Mouse (Mus musculus) R1 (cell line): ENCODE measurements around the gene Wwp2.

Source experiments
- DNase-seq: peaks from one replicate; pipeline ENCODE4 v3.0.0-alpha.2; 2018; ENCODE audit warnings: low read depth, low spot score

The Wwp2 gene

DNA sequence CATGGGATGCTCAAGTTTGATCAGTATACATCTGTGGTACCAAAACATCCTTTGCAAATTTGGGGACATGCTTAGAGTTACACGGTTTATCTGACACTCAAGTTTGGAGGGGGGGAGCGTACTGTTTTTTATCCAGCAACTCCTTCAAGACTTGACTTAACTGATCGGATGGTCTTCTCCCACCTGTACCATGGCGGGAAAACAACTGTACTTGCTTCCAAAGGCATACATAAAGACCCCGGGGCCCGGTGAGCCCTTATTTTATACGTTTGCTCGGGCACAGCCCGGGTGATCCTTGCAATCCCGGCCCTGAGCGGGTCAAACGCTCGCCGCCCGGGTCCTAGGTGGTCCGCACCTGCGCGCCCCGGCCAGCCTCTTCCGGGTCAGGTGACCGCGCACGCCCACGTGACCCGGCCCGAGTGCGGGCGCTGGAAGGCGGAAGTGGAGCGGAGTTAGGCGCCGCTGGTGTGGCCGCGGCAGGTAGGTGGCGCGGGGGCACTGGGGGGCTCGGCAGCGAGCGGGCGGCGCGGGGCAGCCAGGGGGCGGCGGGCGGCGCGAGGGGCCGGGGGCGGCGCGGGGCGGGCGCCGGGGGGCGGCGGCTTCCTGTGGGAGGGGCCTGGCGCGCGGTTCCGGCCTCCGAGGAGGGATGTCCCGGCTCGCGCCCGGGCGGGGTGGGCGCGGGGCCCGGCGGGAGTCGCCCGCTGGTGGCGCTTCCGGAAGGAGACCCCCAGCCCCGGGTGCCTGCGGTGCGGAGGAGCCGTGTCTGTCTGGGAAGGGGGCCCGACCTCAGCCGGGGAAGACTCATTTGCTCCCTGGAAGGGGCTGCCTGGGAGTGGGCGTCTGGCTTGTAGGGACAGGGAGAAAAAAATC, at the start of gene Wwp2:
Wwp2 (plus strand) TSS at position 404 of the 870 bp plus-strand sequence.
- DNase-seq = peak; percentile 83

DNA sequence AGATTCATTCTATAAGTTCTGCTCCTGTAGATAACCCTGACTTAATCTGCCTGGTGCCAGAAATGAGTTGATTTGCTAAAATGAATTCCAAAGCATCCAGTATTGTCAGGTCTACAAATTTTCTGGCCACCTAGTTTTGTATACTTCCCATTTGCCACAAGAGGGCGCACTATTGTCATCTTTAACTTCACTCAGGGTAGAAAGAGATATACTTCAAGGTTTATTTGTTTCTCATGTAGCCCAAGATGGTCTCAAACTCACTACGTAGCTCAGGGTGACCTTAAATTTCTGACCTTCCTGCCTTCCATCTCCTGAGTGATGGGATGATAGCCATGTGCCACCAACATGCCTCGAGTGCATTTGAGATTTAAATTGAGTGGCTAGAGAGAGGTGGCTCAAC, 49.5 kb upstream of the Wwp2 start:
- DNase-seq = peak; percentile 76

DNA sequence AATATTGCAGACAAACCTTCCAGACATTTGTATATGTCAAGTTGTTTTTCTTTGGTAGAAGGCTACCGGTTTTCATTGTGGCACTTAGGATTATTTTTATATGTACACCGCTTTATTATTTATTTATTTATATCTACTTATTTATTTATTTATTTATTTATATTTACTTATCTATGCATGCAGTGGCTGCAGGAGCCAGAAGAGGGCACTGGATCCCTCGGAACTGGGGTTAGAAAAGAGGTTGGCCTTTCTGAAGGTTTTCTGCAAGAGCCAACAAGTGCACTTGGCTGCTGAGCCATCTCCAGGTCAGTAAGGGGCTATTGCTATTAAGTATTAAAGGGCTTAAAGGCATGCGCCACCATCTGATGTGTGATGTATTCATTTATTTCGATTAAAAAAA, 48.3 kb upstream of the Wwp2 start:
- peak; percentile 79 for DNase-seq

- DNase-seq = no peak
These were observed 46.6 kb upstream of the Wwp2 start for GRCm38 (mm10) chr8:107389557-107389956.

- no peak for DNase-seq
These were observed 45.6 kb upstream of the Wwp2 start for GRCm38 (mm10) chr8:107390476-107391135.

DNA sequence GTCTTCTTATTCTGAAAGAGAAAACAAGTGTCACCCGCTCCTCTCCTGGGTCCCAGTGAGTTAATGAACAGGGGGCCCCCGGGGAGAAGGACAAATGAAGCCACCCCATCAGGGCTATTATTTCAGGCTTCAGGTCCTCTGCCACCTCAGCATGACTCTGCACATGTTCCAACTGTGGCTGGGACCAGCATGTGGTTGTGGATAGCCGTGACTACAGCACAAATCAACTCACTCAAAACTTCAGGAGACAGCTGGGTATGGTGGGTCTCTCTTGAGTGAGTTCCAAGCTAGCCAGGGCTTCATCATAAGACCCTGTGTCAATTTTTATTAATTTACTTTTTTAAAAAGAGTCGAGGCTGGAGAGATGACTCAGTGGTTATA, 45.0 kb upstream of the Wwp2 start:
- no peak for DNase-seq

DNA sequence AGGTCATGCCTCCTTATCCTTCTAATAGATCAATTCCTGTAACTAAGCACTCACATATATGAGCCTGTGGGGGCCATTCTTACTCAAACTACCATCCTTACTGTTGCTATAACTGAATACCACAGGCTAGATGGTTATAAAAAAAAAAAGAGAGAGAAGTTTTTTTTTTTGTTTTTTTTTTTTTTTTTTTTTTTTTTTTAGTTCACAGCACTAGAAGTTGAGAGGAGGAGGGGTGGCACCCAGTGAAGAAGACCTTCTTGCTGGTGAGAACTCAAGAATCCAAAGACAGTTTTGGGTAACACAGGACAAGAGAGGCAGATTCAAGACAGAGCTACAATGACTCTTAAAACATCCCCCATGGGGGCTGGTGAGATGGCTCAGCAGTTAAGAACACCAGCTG, 40.8 kb upstream of the Wwp2 start:
- DNase-seq = no peak

DNA sequence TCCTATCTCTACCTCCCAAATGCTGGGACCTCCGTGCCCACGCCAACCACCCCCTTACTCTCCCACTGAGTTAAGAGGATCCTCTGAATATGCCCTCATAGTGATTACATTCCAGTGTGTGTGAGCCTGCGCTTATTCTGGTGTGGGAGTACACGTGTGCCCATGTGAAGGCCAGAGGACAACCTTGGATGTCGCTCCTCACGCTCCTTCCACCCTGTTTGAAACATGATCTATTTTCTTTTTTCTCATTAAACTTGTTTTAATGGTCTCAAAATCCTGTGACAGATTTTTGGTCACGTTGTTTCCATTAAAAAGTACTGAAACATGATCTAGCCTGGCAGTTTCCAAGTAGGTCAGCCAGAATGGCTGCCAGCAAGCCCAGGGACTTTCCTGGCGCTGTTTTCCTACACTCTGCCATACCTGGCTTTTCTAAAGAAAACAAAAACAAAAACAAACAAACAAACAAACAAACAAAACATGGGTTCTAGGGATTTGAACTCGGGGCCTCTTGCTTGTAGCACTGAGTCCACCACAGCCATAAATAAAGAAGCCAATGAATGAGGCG, 40.0 kb upstream of the Wwp2 start:
- DNase-seq = no peak

- no peak for DNase-seq
These were observed 38.5 kb upstream of the Wwp2 start for GRCm38 (mm10) chr8:107397665-107398064.

DNA sequence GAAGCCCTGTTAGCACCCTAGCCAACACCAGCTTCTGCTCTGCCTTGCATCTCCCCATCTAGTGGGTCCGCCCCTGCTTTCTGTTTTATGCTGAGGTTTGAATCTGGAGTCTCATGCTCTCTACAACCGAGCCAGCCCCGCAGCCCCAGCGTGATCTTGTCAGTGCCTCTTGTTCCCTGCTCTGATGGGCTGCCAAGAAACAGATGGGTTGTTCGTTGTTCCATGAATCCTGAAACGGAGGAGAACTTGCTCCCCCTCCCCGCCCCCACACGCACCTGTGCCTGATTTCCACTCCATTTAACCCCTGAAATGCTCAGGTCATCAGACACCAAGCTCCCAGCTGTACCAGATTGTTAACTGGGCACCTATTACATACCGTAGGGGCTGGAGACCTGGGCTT, 36.7 kb upstream of the Wwp2 start:
- DNase-seq = no peak

GRCm38 (mm10) chr8:107401866-107402265, 34.3 kb upstream of the Wwp2 start:
- DNase-seq = no peak

GRCm38 (mm10) chr8:107403038-107403781, 33.0 kb upstream of the Wwp2 start, which contains the start of gene Nqo1:
Gene Nqo1 (minus strand): TSS chr8:107403206.
- DNase-seq = peak; percentile 99

DNA sequence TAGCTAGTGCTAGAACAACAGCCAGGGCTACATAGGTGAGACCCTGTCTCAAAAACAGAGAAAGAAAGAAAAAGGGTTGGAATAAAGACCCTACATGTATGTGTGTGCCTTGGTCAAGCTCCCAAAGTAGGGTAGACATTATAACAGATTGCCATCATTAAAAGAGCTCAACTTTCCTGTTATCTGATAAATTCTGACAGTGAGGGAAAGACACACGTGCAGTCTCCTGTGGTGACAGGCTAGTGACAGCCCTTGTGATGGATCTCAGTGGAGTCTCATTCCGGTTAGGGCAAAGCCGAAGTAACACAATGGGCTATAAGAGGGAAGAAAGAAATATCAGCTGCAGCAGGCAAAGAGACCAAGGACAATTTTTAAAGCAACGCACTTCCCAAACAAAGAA, 32.1 kb upstream of the Wwp2 start:
- peak; percentile 61 for DNase-seq

DNA sequence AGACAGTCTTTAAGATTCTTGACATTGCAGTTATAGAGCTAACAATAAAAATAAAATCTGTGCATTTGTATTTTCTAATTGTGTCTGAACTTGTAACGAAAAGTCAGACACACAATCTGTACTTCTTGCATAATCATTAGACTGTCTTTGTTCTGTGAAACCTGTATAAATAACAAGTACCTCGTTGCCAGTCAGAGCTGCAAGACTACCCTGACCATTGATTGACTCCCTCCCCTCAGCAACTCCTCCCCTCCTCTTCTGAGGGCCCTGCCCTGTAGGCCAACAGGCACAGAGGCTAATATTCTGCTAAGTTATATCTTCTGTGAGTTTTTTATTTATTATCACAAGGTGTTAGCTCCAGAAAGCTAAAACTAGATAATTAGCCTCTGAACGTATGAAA, 30.2 kb upstream of the Wwp2 start:
- DNase-seq = no peak

GRCm38 (mm10) chr8:107411391-107411790, 24.8 kb upstream of the Wwp2 start:
- peak; percentile 81 for DNase-seq

GRCm38 (mm10) chr8:107412552-107412951, 23.6 kb upstream of the Wwp2 start:
- DNase-seq = no peak

DNA sequence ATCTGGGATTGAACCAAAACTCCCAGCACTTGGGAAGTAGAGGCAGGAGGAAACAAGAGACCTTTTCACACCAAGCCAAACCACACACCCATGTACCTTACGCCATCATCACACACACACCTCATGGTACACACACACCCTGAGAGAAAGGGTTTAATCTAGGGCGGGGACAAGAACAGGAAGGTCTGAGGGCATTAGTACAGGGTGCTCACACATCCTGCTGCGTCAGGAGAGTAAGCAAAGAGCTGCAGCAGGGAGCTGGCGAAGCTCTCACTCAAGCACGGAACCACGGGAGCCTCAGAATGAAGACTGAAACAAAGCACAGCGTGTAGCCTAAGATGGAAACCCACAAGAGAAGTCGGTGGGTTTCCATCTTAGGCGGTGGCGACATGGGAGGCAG, 22.3 kb upstream of the Wwp2 start:
- DNase-seq = no peak

DNA sequence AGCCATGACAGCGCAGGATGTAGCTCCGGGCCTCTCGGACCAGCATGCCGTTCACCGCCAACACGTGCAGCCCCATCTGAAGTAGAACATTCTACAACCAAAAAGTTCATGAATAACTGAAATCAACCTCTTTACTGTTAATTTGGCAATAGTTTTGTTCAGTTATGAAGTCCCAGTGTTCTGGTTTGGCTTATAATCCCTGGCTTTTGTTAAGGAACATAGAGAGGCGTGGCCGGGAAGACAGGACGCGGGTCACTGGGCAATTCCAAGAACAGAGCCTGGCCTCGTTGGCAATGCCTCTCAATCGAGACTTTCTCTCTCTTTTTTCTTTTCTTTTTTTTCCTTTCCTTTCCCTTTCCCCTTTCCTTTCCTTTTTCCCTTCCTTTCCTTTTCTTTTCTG, 19.2 kb upstream of the Wwp2 start:
- DNase-seq = no peak

GRCm38 (mm10) chr8:107424176-107424575, 12.0 kb upstream of the Wwp2 start:
- peak; percentile 32 for DNase-seq

DNA sequence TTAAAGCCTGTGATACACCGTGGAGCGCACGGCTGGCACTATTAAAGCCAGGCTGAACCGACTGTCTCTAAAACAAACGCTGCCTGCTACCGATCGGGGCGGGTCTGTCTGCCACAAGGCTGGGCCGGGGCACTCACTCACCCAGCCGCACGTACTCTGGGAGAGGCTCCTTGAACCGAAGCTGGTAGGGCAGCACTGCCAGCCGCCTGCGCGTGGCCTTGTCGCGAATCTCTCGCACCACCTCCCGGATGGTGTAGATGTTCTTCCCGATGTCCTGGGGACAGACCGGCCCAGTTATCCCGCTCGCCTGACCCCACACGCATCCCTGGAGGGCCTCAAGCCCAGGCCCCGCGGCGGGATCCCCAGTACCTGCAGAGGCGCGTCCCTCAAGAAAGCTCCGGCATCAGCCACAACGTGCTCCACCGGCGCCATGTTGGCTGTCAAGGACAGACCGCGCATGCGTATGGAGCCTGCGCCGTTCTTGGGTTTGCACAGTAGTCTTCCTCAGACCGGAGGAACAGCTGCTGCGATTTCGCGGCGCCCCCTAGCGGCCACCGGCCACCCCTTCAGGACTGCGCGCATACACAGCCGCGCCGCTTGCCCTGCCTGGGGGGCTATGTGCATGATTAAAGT, 11.5 kb upstream of the Wwp2 start, which contains the start of gene Nob1:
Nob1 (minus strand) TSS at position 455 of the 633 bp plus-strand sequence.
- peak; percentile 97 for DNase-seq

- no peak for DNase-seq
These were observed 11.0 kb upstream of the Wwp2 start for GRCm38 (mm10) chr8:107425230-107425597.
